Mouse (Mus musculus) small intestine, adult 2 months (tissue): Measurements from ENCODE around the gene Nmnat1. TPM values are rescaled to one million over a fixed set of nuclear protein-coding genes. Genes with fewer than 3 reads are reported as not detected.

Experiments used
- H3K27ac ChIP-seq: fragments of 200-500 bp; 2 replicates; pipeline ENCODE4 v1.5.1; 2012; ENCODE audit warnings: low read depth, low read length, control low read depth, inconsistent platforms; ENCODE audit not compliant: insufficient read depth
- H3K27me3 ChIP-seq: fragments of 200-500 bp; 2 replicates; pipeline ENCODE4 v1.6.1; 2012; ENCODE audit warnings: mild to moderate bottlenecking, moderate library complexity, low read length, inconsistent platforms; ENCODE audit not compliant: control insufficient read depth, insufficient read depth
- H3K36me3 ChIP-seq: fragments of 200-500 bp; 2 replicates; pipeline ENCODE4 v1.6.1; 2012; ENCODE audit warnings: mild to moderate bottlenecking, low read length, control low read depth, inconsistent platforms; ENCODE audit not compliant: control insufficient read depth, insufficient read depth
- H3K4me1 ChIP-seq: fragments of 200-500 bp; 2 replicates; pipeline ENCODE4 v1.6.1; 2012; ENCODE audit warnings: low read length, inconsistent platforms, mixed read lengths; ENCODE audit not compliant: control insufficient read depth, insufficient read depth, insufficient read length
- H3K4me3 ChIP-seq: fragments of 200-500 bp; 2 replicates; pipeline ENCODE4 v1.5.1; 2012; ENCODE audit warnings: low read depth, mild to moderate bottlenecking, control low read depth, inconsistent platforms, low read length, moderate library complexity
- CTCF ChIP-seq: fragments of 200-500 bp; IDR thresholded peaks from 2 replicates; pipeline ENCODE4 v1.5.1; 2012; ENCODE audit warnings: low read depth, mild to moderate bottlenecking, control low read depth, inconsistent platforms, low read length, moderate library complexity, mixed read lengths; ENCODE audit not compliant: insufficient replicate concordance, insufficient read length; ENCODE audit errors: extremely low read depth
- POLR2A ChIP-seq: fragments of 200-500 bp; IDR thresholded peaks from 2 replicates; pipeline ENCODE4 v1.6.1; 2012; ENCODE audit warnings: low read depth, mild to moderate bottlenecking, control low read depth, inconsistent platforms, low read length, moderate library complexity
- WGBS: fragments of 180-500 bp; shearing (Covaris S2); methylation state at CpG from one replicate; pipeline ENCODE4 v1.1.7; 2018; 5-methylcytosine and 5-hydroxymethylcytosine counted together
- polyA plus RNA-seq: library from polyadenylated mRNA; depleted of rRNA; stranded (reverse); fragments of >200 nt; gene quantifications from 2 replicates; pipeline ENCODE4 v1.2.3, GENCODE M21; 2012

The Nmnat1 gene
- polyA plus RNA-seq, 1 experiment, result 9.8 TPM

DNA sequence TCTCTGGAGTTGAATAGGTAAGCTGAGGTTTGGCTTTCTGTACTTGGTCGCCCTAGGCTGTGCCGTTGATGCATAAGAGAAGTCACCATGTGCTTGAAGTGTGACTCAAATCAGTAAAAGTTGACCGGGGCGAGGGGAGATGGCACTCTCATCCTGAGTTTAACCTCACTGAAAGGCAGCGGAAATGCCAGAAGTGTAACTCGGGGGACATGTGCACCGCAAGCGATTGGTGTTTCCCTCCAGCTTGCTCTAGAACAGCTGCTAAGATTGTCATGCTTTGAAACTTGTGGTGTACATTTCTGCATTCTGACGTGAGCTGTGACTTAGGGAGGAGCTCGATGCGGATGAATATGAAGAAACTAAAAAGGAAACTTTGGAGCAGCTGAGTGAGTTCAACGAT, 2.7 kb upstream of the Nmnat1 start:
- Histone ChIP-seq H3K4me1 (peaks cover 10% of the 10 kb centered on the region; the same call in 1 of the 2 replicates), H3K36me3 (peaks cover 29% of the 10 kb centered on the region), H3K27me3 (no peaks in the 10 kb centered on the region), H3K4me3 (no peak overlapping the region; the same call in 1 of the 2 replicates), H3K27ac (peak overlapping the region; percentile 33; the same call in 1 of the 2 replicates)
- WGBS, result 87% methylated on average over 12 of the region's 12 CpGs
- no peak for TF ChIP-seq POLR2A
- no peak for TF ChIP-seq CTCF

DNA sequence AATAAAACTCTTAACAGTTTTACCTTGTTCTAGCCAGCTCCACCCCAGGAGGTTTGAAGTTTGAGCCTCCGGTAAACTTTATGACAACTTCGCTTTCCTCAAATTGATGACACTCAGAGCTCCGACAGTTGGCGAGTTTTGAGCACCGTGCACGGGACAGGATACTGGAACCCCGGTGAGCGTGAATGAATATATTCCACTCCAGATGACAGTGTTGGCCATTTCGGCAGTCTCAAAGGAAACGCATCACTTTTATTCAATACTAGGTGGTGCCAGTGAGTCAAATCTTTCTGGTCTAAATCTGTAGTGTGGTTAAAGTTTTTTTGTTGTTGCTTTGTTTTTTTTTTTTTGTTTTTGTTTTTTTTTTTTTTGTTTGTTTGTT, 814 bp upstream of the Nmnat1 start:
- TF ChIP-seq CTCF (peak; percentile 9; the same call in 1 of the 2 replicates), POLR2A (no peak)
- under 1% methylated on average over 10 of the region's 10 CpGs for WGBS
- Histone ChIP-seq H3K4me3 (peak overlapping the region; percentile 84), H3K27ac (peak overlapping the region; percentile 72), H3K4me1 (peaks cover 8% of the 10 kb centered on the region; the same call in 1 of the 2 replicates), H3K36me3 (peaks cover 22% of the 10 kb centered on the region), H3K27me3 (no peaks in the 10 kb centered on the region)

DNA sequence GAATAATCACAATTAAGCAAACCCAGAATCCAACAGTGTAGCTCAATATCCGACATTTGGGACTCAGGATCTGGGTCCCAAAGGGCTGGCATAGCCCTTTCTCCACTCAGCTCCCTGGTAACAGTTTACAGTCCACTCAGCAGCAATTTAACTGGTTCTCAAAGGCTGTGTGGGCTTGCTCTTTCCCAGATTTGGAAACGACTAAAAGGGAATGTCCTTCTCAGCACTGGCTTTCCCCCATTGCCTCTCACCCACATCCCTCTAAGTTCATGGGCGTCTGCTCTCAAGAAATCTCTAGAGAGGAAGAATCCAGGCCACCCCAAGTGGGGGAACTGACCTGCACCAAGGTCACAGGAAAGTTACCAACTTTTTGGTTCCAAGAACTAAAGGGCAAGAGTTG, 436 bp downstream of the Nmnat1 start:
- Histone ChIP-seq H3K36me3 (peaks cover 21% of the 10 kb centered on the region), H3K27ac (peak overlapping the region; percentile 59), H3K27me3 (no peaks in the 10 kb centered on the region), H3K4me1 (peaks cover 6% of the 10 kb centered on the region; the same call in 1 of the 2 replicates), H3K4me3 (peak overlapping the region; percentile 84)
- 44% methylated on average over 3 of the region's 3 CpGs for WGBS
- no peak for TF ChIP-seq CTCF
- no peak for TF ChIP-seq POLR2A

DNA sequence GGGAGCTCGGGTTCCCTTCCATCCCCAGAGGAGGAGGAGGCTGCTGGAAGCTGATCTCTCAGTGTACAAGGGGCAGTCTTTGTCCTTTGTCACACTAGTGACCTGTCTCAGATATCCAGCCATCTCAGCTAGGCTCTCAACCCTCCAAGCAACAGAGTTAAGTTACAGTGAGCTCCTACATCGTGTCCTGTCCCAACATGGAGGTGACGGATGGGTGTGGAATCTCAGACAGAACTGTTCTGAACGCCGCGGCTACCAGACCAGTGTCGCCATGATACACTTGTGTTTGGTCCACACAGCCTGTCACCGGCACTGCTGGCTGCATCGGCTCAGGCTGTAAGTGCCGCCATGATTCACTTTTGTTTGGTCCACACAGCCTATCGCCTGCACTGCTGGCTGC, 7.9 kb downstream of the Nmnat1 start, which contains the start of gene Tmem274:
Tmem274 (plus strand) TSS at position 301 of the 400 bp plus-strand sequence.
- Histone ChIP-seq H3K27me3 (no peaks in the 10 kb centered on the region), H3K4me3 (no peak within 1 kb of the TSS), H3K27ac (no peak within 1 kb of the TSS), H3K36me3 (peaks cover 12% of the 10 kb centered on the region), H3K4me1 (no peaks in the 10 kb centered on the region)
- no peak for TF ChIP-seq CTCF
- TF ChIP-seq POLR2A, result no peak
- 91% methylated on average over 11 of the region's 11 CpGs for WGBS

DNA sequence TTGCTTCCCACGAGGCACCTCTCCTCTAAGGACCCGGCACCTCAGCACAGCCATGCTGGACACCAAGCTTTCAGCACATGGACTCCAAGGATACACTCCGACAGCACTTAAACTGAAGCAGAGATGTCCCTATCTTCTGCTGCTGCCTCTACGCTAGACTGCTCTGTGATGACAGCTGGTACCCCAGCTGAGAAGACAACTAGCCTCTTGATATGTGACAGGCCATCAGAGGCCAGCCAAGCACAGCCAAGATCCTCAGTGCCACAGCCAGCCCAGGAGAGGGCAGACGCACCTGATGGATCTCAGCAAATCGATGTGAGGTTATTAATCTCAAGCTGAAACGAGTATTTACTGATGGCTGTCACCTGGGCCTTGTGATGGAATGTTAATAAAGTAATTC, 9.9 kb downstream of the Nmnat1 start:
- H3K36me3 ChIP-seq, result peaks cover 18% of the 10 kb centered on the region
- TF ChIP-seq CTCF (no peak), POLR2A (no peak)
- 63% methylated on average over 7 of the region's 7 CpGs for WGBS
- H3K4me3 ChIP-seq, result no peak overlapping the region
- H3K27me3 ChIP-seq, result no peaks in the 10 kb centered on the region
- no peaks in the 10 kb centered on the region for H3K4me1 ChIP-seq
- H3K27ac ChIP-seq, result no peak overlapping the region

DNA sequence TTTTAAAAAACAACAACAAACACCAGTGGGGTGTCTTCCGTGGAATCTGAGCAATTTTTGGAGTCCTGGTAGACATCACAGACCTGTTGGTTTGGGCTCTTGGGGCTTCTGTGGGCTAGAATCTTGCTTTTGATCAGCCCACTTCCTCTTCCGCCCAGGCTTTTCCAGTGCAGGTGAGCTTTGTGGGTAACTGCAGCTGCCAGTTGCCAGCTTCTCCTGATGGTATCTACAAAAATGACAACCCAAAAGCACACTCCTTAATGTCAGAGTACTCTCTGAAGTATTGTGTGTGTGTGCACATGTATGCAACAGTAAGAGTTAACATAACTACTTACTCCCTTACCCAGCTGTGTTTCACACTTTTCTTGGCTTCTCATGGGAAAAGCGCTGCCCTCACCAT, 15.4 kb downstream of the Nmnat1 start:
- H3K27ac ChIP-seq, result no peak overlapping the region
- peaks cover 28% of the 10 kb centered on the region for H3K36me3 ChIP-seq
- H3K4me1 ChIP-seq, result peaks cover 5% of the 10 kb centered on the region; the same call in 1 of the 2 replicates
- no peaks in the 10 kb centered on the region for H3K27me3 ChIP-seq
- no peak overlapping the region for H3K4me3 ChIP-seq
- TF ChIP-seq CTCF, result no peak
- TF ChIP-seq POLR2A, result no peak
- WGBS, result 94% methylated on average over 3 of the region's 3 CpGs

DNA sequence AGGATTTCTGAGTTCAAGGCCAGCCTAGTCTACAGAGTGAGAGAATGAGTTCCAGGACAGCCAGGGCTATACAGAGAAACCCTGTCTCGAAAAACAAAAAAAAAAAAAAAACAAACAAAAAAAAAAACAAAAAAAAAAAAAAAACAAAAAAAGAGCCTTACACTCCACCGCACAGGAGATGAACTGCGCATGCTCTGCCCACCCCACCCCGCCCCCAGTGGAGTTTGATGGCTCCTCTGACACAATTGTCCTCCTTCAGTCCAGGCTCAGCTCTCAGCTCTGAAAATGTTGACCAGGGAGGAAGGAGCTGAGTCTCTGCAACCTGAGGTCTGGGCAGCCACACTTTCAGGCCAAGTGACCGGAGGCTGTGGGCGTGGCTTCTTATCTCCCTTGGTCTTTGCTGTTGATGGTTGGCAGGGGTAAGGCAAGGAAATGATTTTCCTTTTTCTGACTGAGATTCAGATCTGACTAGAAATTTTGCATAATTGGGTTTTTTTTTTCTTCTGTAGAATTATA, 21.5 kb downstream of the Nmnat1 start:
- TF ChIP-seq POLR2A (no peak), CTCF (no peak)

More for the DNA sequence above, 21.5 kb downstream of the Nmnat1 start:
- Histone ChIP-seq H3K27ac (no peak overlapping the region), H3K36me3 (peaks cover 3% of the 10 kb centered on the region; the same call in 1 of the 2 replicates), H3K4me1 (peaks cover 9% of the 10 kb centered on the region), H3K27me3 (no peaks in the 10 kb centered on the region), H3K4me3 (no peak overlapping the region)
- 63% methylated on average over 6 of the region's 6 CpGs for WGBS
